Mouse (Mus musculus) cerebellum, adult 18-20 months (tissue): ENCODE measurements around the gene Rufy1.
"Not testable (repeated sequence)": the region's sequence is repeated elsewhere in the genome, so short reads cannot be mapped to it uniquely, and the experiment has no call there.

ENCODE experiments used
- DNase-seq, 2 experiments: peaks; one replicate each; pipeline ENCODE4 v3.0.0; 2021

Rufy1 gene

GRCm38 (mm10) chr11:50377892-50378684 is 52.8 kb downstream of the Rufy1 start:
- DNase-seq, result peak; percentile 73 to 89

GRCm38 (mm10) chr11:50376911-50377891 is 53.7 kb downstream of the Rufy1 start, which contains the start of gene Hnrnph1:
Hnrnph1 (plus strand) TSS chr11:50376990.
- DNase-seq, result peak; percentile 97 to 99

GRCm38 (mm10) chr11:50376156-50376790 is 54.7 kb downstream of the Rufy1 start:
- no peak for DNase-seq

- DNase-seq, result no peak
Observed at GRCm38 (mm10) chr11:50375421-50375820, 55.5 kb downstream of the Rufy1 start.

- DNase-seq, result no peak
Observed at GRCm38 (mm10) chr11:50374286-50375015, 56.5 kb downstream of the Rufy1 start.

- DNase-seq, result no peak
Observed at GRCm38 (mm10) chr11:50373621-50374020, 57.3 kb downstream of the Rufy1 start.

GRCm38 (mm10) chr11:50373086-50373485 is 57.8 kb downstream of the Rufy1 start:
- no peak for DNase-seq

GRCm38 (mm10) chr11:50371911-50372310 is 59.0 kb downstream of the Rufy1 start:
- no peak for DNase-seq

GRCm38 (mm10) chr11:50371399-50371841 is 59.5 kb downstream of the Rufy1 start:
- DNase-seq, result peak; percentile 77 to 79

- DNase-seq, result no peak
Observed at GRCm38 (mm10) chr11:50370969-50371368, 60.0 kb downstream of the Rufy1 start.

GRCm38 (mm10) chr11:50369360-50369911 is 61.5 kb downstream of the Rufy1 start:
- no peak for DNase-seq

- no peak for DNase-seq
Observed at GRCm38 (mm10) chr11:50367531-50367930, 63.4 kb downstream of the Rufy1 start.

- DNase-seq, result no peak
Observed at GRCm38 (mm10) chr11:50365322-50365721, 65.6 kb downstream of the Rufy1 start.

GRCm38 (mm10) chr11:50364548-50364947 is 66.4 kb downstream of the Rufy1 start:
- peak; percentile 81 to 87 for DNase-seq

- not testable (repeated sequence) for DNase-seq
Observed at GRCm38 (mm10) chr11:50361282-50361681, 69.6 kb downstream of the Rufy1 start.

- DNase-seq, result peak; percentile 57 to 68
Observed at GRCm38 (mm10) chr11:50358950-50359861, 71.7 kb downstream of the Rufy1 start.

GRCm38 (mm10) chr11:50355395-50355794 is 75.5 kb downstream of the Rufy1 start:
- DNase-seq, result no peak

GRCm38 (mm10) chr11:50354851-50355250 is 76.1 kb downstream of the Rufy1 start:
- DNase-seq, result no peak

GRCm38 (mm10) chr11:50354162-50354561 is 76.8 kb downstream of the Rufy1 start, which contains the start of gene Cby3:
Cby3 (plus strand) TSS chr11:50354462.
- DNase-seq, result no peak

- DNase-seq, result no peak
Observed at GRCm38 (mm10) chr11:50352177-50352576, 78.7 kb downstream of the Rufy1 start.
